ENCODE assay signal across 9 mouse cellular contexts in genomic region chr12:105019359-105020219, GRCm38 (mm10). TPM values are rescaled to one million over a fixed set of nuclear protein-coding genes. Genes with fewer than 3 reads are reported as not detected.
A peak's percentile ranks its signal among the peaks of the same experiment; 100 is the strongest.
DNase-seq lines count a peak whose midpoint lies in the region; ATAC-seq and TF ChIP-seq lines count a peak whose summit lies in the region.
"Had no signal": no experiment of that assay in that cellular context is flagged by ENCODE, and none has a peak within 500 bp of the region (broad histone marks: within the 10 kb centered on the region; RNA-seq: fewer than 3 reads in every experiment).

No protein-coding gene starts in this region.

- H3K4me1 ChIP-seq in forebrain, postnatal 0 days (ENCODE audit: insufficient read depth), result no peaks in the 10 kb centered on the region
- H3K4me1 ChIP-seq in forebrain, embryonic 16.5 days (replicated peaks; ENCODE audit: control insufficient read depth, insufficient read depth, low read length), result 0 out of 2 replicates have a peak, but pooled peaks cover 3% of the 10 kb centered on the region
- peaks cover 51% of the 10 kb centered on the region for H3K4me1 ChIP-seq in E14TG2a.4 (replicated peaks; ENCODE audit: low read depth, low read length)
- peaks cover 54% of the 10 kb centered on the region for H3K4me1 ChIP-seq in liver, embryonic 11.5 days (replicated peaks; ENCODE audit: control insufficient read depth, insufficient read depth, low read length)

- no peak for TF ChIP-seq CTCF in forebrain, postnatal 0 days (IDR thresholded peaks at IDR 0.05; ENCODE audit: low read depth)
- TF ChIP-seq CTCF in E14TG2a.4 (conservative IDR thresholded peaks at IDR 0.05; ENCODE audit: low read length), result no peak

- no peaks in the 10 kb centered on the region for H3K9me3 ChIP-seq in forebrain, postnatal 0 days (ENCODE audit: low read length)
- H3K9me3 ChIP-seq in forebrain, embryonic 16.5 days (ENCODE audit: control insufficient read depth, low read length), result peaks cover 2% of the 10 kb centered on the region; the same call in 1 of the 2 replicates
- H3K9me3 ChIP-seq in E14TG2a.4 (ENCODE audit: low read length), result 0 out of 2 replicates have a peak, but pooled peaks cover 4% of the 10 kb centered on the region
- peaks cover 11% of the 10 kb centered on the region for H3K9me3 ChIP-seq in liver, embryonic 11.5 days (ENCODE audit: control insufficient read depth, low read length)

- DNase-seq in forebrain, postnatal 0 days, result no peak
- peak; percentile 62 for DNase-seq in liver, embryonic 11.5 days (ENCODE audit: low spot score)
- no peak for DNase-seq in gastrocnemius, postnatal 14 days
- no peak for DNase-seq in left cerebral cortex, postnatal 36 days (ENCODE audit: low spot score in 2 of 2)

- H3K4me2 ChIP-seq in forebrain, postnatal 0 days (ENCODE audit: low read depth), result no peak overlapping the region
- H3K4me2 ChIP-seq in forebrain, embryonic 16.5 days (ENCODE audit: low read length), result no peak overlapping the region
- peak overlapping the region; percentile 57 for H3K4me2 ChIP-seq in liver, embryonic 11.5 days

- no peak overlapping the region for H3K9ac ChIP-seq in forebrain, postnatal 0 days
- H3K9ac ChIP-seq in forebrain, embryonic 16.5 days (replicated peaks; ENCODE audit: low read depth, low read length), result no peak overlapping the region
- H3K9ac ChIP-seq in liver, embryonic 11.5 days (ENCODE audit: low read depth, low read length), result peak overlapping the region; percentile 64

- no peaks in the 10 kb centered on the region for H3K36me3 ChIP-seq in forebrain, postnatal 0 days (ENCODE audit: insufficient read depth)
- no peaks in the 10 kb centered on the region for H3K36me3 ChIP-seq in forebrain, embryonic 16.5 days (ENCODE audit: control insufficient read depth, insufficient read depth)
- no peaks in the 10 kb centered on the region for H3K36me3 ChIP-seq in E14TG2a.4 (ENCODE audit: insufficient read depth, low read length)
- H3K36me3 ChIP-seq in liver, embryonic 11.5 days (ENCODE audit: control insufficient read depth, insufficient read depth, low read length), result peaks cover 4% of the 10 kb centered on the region

- H3K4me3 ChIP-seq in forebrain, postnatal 0 days (ENCODE audit: low read depth, low read length), result no peak overlapping the region
- no peak overlapping the region for H3K4me3 ChIP-seq in forebrain, embryonic 16.5 days (replicated peaks; ENCODE audit: low read length)
- H3K4me3 ChIP-seq in E14TG2a.4 (replicated peaks; ENCODE audit: low read length), result 0 out of 2 replicates have a peak overlapping the region, but pooled peaks have one; percentile 4
- H3K4me3 ChIP-seq in liver, embryonic 11.5 days (ENCODE audit: low read depth, low read length), result peak overlapping the region; percentile 32

- H3K27me3 ChIP-seq in forebrain, postnatal 0 days (ENCODE audit: insufficient read depth, low read length), result no peaks in the 10 kb centered on the region
- no peaks in the 10 kb centered on the region for H3K27me3 ChIP-seq in forebrain, embryonic 16.5 days (replicated peaks; ENCODE audit: control insufficient read depth, insufficient read depth, low read length)
- peaks cover 25% of the 10 kb centered on the region for H3K27me3 ChIP-seq in E14TG2a.4 (ENCODE audit: insufficient read depth, low read length)
- H3K27me3 ChIP-seq in liver, embryonic 11.5 days (replicated peaks; ENCODE audit: control insufficient read depth, insufficient read depth, low read length), result no peaks in the 10 kb centered on the region

- 0 out of 2 replicates have a peak, but pooled peaks have one; percentile 20 for ATAC-seq in forebrain, postnatal 0 days
- ATAC-seq in forebrain, embryonic 16.5 days, result no peak
- peak; percentile 82 for ATAC-seq in granulocyte monocyte progenitor cell, adult 5-6 weeks (replicated peaks; ENCODE audit: poor library complexity, severe bottlenecking)
- peak; percentile 90 for ATAC-seq in liver, embryonic 11.5 days (replicated peaks; ENCODE audit: low FRiP score)
- ATAC-seq in neutrophil, adult 5-6 weeks (ENCODE audit: extremely low read depth, insufficient number of reproducible peaks, low FRiP score, poor library complexity, severe bottlenecking), result peak; percentile 14; the same call in 1 of the 2 replicates

- 47% methylated on average over 19 of the region's 19 CpGs for WGBS in forebrain, postnatal 0 days
- 50% methylated on average over 19 of the region's 19 CpGs for WGBS in forebrain, embryonic 16.5 days
- WGBS in liver, embryonic 11.5 days, result 34% methylated on average over 19 of the region's 19 CpGs

- intact Hi-C loops in gastrocnemius, postnatal 14 days (cut with DNase I; ENCODE audit: low total_unique reads), result no loop called here
- intact Hi-C loops in left cerebral cortex, postnatal 36 days (cut with DNase I), result no loop called here

- 0 out of 2 replicates have a peak overlapping the region, but pooled peaks have one; percentile 9 for H3K27ac ChIP-seq in forebrain, postnatal 0 days (ENCODE audit: low read depth, low read length)
- H3K27ac ChIP-seq in forebrain, embryonic 16.5 days (ENCODE audit: low read length), result no peak overlapping the region
- H3K27ac ChIP-seq in liver, embryonic 11.5 days (ENCODE audit: low read depth, low read length), result peak overlapping the region; percentile 94
- H3K27ac ChIP-seq: kidney, postnatal 0 days had no signal

RNA-seq across cellular contexts. Expression of gene Syne3, which starts 10.0 kb away (rescaled TPM):
- 0.92 and 1.8 TPM in 2 replicates for total RNA-seq in forebrain, postnatal 0 days (2014; rRNA removed)
- polyA plus RNA-seq in forebrain, postnatal 0 days (2015; fragmentation: Nextera tagmentation; extraction: Ambion mirVana), result 0.28 and 0.54 TPM in 2 replicates
- polyA plus RNA-seq in forebrain, embryonic 16.5 days (2015; fragmentation: Nextera tagmentation; extraction: Ambion mirVana), result 0.20 and 0.30 TPM in 2 replicates
- 13.4 and 20.1 TPM in 2 replicates for total RNA-seq in granulocyte monocyte progenitor cell, adult 5-6 weeks (2014; fragmentation: Nextera tagmentation)
- total RNA-seq in granulocyte monocyte progenitor cell, adult 5-6 weeks (2017), result 20.3 and 22.4 TPM in 2 replicates
- polyA plus RNA-seq in liver, embryonic 11.5 days (2014; fragmentation: Nextera tagmentation; extraction: Ambion mirVana), result 1.4 and 1.8 TPM in 2 replicates
- 20.7 and 21.2 TPM in 2 replicates for total RNA-seq in neutrophil, adult 5-6 weeks (2017)
- total RNA-seq in gastrocnemius, postnatal 14 days (2021), result 1 to 10 TPM; 5.7 TPM
- 1 to 10 TPM; 1.0 to 2.1 TPM for total RNA-seq in left cerebral cortex, postnatal 36 days (2021)

RNA-seq across cellular contexts. Expression of gene Glrx5, which starts 12.9 kb away (rescaled TPM):
- total RNA-seq in forebrain, postnatal 0 days (2014; rRNA removed), result 47.4 and 84.5 TPM in 2 replicates
- 177 and 205 TPM in 2 replicates for polyA plus RNA-seq in forebrain, postnatal 0 days (2015; fragmentation: Nextera tagmentation; extraction: Ambion mirVana)
- 124 and 133 TPM in 2 replicates for polyA plus RNA-seq in forebrain, embryonic 16.5 days (2015; fragmentation: Nextera tagmentation; extraction: Ambion mirVana)
- total RNA-seq in granulocyte monocyte progenitor cell, adult 5-6 weeks (2014; fragmentation: Nextera tagmentation), result 50.7 and 56.1 TPM in 2 replicates
- total RNA-seq in granulocyte monocyte progenitor cell, adult 5-6 weeks (2017), result 27.2 and 29.8 TPM in 2 replicates
- 610 and 611 TPM in 2 replicates for polyA plus RNA-seq in liver, embryonic 11.5 days (2014; fragmentation: Nextera tagmentation; extraction: Ambion mirVana)
- 8.0 and 9.1 TPM in 2 replicates for total RNA-seq in neutrophil, adult 5-6 weeks (2017)
- 10 to 100 TPM; 66.0 to 67.1 TPM for total RNA-seq in gastrocnemius, postnatal 14 days (2021)
- 10 to 100 TPM; 41.1 to 51.5 TPM for total RNA-seq in left cerebral cortex, postnatal 36 days (2021)

Comparison
In these comparisons a context has a peak if more than half of its experiments do, and no peak if none do; other contexts are left out.
1. H3K4me3 ChIP-seq: peak in E14TG2a.4 (single experiment) and liver, embryonic 11.5 days (single experiment); none in forebrain, postnatal 0 days (single experiment) and forebrain, embryonic 16.5 days (single experiment).